Mouse (Mus musculus) heart, postnatal 10 days (tissue): ENCODE measurements around the gene Naa35. TPM values are rescaled to one million over a fixed set of nuclear protein-coding genes. Genes with fewer than 3 reads are reported as not detected.

ENCODE experiments used
- DNase-seq, 2 experiments: peaks; one replicate each; pipeline ENCODE4 v3.0.0; 2021
- intact Hi-C: fragments of 180-260 bp; cut with DNase I; formaldehyde crosslinking; loops from one replicate; pipeline ENCODE4 v1.15.1; 2025
- total RNA-seq, 2 experiments: library from RNA; stranded (reverse); gene quantifications; 2 replicates each; pipeline ENCODE4 v1.2.3; 2021

Naa35 gene
- total RNA-seq, 2 experiments from 2014 or later, result 96.1 to 112 TPM

DNA sequence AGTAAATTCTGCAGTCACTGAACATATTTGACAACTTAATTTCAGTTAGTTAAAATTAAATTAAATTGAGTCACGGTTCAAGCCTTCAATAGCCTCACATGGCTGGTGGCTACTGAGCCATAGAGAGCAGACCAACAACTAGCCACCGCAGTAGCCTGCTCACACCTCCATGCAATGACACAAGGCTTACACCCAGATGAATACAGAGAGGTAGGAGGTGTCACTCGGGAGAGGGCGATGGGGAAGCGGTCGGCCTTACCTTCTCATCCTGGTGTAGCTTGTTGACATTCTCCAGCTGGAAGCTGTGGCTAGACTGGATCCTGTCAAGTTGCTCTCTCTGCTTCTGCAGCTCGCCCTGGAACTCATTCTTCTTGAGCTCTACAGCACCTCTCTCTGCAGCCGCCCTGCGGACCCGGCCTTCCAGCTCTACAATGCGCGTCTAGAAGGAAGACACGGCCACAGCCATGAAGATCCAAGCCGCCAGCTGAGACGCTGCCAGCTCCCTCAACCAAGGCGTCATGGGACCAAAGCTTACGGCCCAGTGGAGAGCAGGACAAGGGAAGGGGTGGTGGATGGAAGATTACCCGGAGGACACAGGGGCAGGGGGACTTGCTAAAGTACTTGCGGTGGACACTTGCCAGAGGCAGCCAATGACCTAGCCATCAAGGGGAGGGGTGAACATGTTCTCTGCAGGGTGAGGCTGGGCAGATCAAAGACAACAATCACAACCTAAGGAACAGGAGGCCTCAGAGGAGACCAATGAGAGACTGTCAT, 79.1 kb downstream of the Naa35 start:
- intact Hi-C loops, result no loop called here
- DNase-seq, result no peak

DNA sequence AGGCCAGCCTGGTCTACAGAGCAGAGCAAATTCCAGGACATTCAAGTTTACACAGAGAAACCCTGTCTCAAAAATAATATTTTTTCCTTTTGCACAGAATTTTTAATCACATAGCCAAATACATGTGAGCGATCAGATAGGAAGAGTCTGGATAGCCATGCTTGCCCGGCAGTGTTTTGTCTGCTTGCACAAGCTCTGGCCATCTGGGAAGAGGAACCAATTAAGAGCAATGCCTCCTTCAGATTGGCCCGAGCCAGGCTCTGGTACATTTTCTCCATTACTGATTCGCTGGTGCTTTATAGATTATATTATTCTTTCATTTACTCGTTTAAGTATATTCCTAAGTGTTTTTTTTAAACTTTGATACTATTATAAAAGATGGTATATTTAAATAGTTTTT, 82.7 kb downstream of the Naa35 start:
- intact Hi-C loops, result no loop called here
- no peak for DNase-seq

DNA sequence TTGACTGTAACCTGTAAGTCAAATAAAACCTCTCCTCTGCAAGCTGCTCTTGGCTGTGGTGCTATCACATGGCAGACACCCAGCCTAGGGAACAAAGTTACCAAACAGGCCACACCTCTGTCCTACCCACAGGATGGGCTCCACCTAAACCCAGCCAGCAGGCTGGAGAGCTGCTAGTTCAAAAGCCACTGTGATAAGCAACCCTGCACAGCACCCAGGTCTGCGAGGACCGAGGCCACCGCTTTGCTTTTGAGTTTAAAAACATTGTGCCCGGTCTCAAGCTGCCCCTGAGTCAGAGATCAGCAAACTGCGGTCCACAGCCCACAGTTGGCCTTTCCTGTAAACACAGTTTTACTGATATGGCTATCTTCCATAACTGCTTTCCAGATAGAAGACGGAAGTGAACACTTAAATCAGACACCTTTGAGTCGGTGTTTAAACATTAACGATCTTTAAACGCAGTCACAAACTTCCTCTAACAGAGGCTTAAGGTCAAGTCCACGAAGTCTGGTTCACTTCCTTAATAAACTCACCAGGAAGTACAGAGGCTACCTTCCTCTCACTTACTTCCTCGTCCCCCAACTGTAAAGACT, 83.5 kb downstream of the Naa35 start:
- intact Hi-C loops, result no loop called here
- peak; percentile 48 to 57 for DNase-seq

- intact Hi-C loops, result no loop called here
- no peak for DNase-seq
Observed at GRCm38 (mm10) chr13:59669946-59670345, 84.9 kb downstream of the Naa35 start.

- intact Hi-C loops, result no loop called here
- no peak for DNase-seq
Observed at GRCm38 (mm10) chr13:59671521-59671920, 86.5 kb downstream of the Naa35 start.

DNA sequence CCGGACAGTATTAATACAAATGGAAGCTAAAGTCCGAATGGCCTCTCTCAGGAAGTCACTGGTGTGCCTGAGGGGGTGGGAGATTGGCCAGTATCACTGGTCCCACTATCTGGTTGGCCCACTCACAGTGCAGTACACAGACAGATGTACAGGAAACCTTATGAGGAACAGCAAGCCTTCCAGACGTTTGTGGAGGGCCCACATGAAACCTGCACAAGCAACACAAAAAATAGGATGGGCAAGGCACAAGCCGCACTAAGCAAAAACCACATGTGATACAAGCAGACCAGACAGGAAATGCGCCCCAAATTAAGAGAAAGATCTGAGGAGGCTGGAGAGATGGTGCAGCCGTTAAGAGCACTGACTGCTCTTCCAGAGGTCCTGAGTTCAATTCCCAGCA, 87.2 kb downstream of the Naa35 start:
- intact Hi-C loops, result no loop called here
- DNase-seq, result no peak

- no peak for DNase-seq
- intact Hi-C loops, result no loop called here
Observed at GRCm38 (mm10) chr13:59673597-59673996, 88.5 kb downstream of the Naa35 start.

DNA sequence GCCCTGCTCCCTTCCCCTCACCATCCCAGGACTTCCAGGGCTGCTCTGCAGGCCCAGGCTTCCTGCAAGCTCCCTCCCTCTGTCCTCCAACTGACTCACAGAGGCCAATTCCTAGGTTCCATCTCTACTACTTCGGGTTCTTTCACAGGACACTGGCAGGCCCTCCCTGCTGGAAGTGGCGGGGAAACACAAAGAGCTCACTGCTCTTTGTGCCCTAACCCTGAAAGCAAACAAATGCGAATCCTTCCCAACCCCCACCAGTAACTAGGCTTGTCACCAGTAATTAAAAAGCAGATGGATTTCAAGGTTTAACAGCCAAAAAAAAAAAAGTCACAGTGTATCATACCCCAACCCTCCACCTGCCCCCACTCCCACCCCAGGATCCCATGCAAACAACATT, 89.2 kb downstream of the Naa35 start:
- intact Hi-C loops, result no loop called here
- DNase-seq, result no peak

- peak; percentile 30 to 32 for DNase-seq
- intact Hi-C loops, result no loop called here
Observed at GRCm38 (mm10) chr13:59674761-59675150, 89.7 kb downstream of the Naa35 start.

DNA sequence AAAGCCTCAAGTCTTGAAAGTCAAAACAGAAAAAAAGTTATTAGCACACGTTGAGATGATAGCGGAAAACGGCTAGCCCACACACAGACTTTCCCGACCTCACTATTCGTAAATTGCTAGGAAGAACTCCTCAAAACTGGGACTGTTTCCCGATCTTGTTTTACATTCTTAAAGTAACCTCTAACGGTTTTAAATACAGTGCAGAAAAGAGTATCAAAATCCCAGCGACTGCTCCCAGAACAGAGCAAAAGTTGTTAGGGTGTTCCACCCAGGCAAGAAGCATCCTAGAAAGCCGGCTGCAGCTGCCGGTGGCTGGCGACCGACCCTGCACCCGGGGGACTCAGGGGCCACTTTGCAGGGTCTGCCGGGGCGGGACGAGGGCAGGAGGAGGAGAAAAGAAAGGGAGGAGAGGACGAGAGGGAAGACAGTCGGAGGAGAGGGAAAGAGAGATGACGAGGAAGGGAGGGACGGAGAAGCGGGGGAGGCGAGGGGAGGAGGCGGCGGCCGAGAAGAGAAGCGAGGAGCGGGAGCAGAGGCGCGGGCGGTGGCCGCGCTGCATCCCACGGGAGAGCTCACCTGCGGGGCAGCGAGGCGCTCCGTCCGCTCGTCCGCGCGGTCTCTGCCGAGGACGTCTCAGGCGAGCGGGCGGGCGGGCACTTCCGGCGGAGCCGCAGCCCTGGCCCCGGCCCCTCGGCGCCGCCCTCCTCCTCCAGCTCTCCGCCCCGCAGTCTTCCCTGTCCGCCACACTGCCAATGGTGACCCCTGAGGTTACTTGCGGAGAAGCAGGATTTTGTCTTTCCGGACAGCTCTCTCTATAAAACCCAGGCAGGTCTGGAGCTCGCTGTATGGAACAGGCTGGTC, 90.3 kb downstream of the Naa35 start, which contains the start of gene Golm1:
Gene Golm1 (minus strand): TSS at position 661 of the 861 bp plus-strand sequence.
- DNase-seq, result peak; percentile 68 to 73
- intact Hi-C loops, result no loop called here

- intact Hi-C loops, result no loop called here
- DNase-seq, result no peak
Observed at GRCm38 (mm10) chr13:59676316-59677229, 91.5 kb downstream of the Naa35 start.

GRCm38 (mm10) chr13:59679306-59679705, 94.2 kb downstream of the Naa35 start:
- intact Hi-C loops, result no loop called here
- DNase-seq, result no peak

GRCm38 (mm10) chr13:59679908-59680307, 94.8 kb downstream of the Naa35 start:
- no peak for DNase-seq
- intact Hi-C loops, result no loop called here

DNA sequence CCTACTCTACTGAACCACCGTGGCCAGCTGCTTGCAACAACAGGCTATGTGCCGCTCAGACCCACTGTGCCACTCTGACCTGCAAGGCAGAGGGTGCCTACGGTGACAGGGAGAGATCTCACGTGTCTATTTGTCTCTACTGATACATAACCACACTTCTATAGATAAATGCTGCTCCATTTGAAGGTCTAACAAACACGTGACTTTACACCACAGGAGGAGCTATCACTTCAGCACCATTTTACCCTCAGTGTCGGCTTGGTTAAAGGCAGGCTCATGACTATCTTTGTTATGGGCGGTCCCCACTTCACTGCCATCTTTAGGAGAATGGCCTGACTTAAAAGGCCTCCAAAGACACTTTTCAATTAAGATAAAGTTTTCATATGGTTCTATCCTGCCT, 97.6 kb downstream of the Naa35 start:
- no peak for DNase-seq
- intact Hi-C loops, result no loop called here

GRCm38 (mm10) chr13:59685236-59685635, 100.2 kb downstream of the Naa35 start:
- no peak for DNase-seq
- intact Hi-C loops, result no loop called here

Other genes starting within 250 kb of the Naa35 start
- 10 to 100 TPM; 47.7 to 56.3 TPM for gene Agtpbp1, start within 50 bp of the Naa35 start, total RNA-seq
- gene Golm1, start 90.6 kb downstream of the Naa35 start, total RNA-seq, result 10 to 100 TPM; 22.0 to 22.7 TPM
- gene 4921517D22Rik, start 108.8 kb downstream of the Naa35 start, total RNA-seq, result not detected
- gene Spata31d1a, start 125.1 kb downstream of the Naa35 start, total RNA-seq, result not detected
- gene Spata31d1b, start 127.0 kb downstream of the Naa35 start, total RNA-seq, result not detected
- not detected for gene Spata31d1d, start 146.5 kb downstream of the Naa35 start, total RNA-seq
- under 1 TPM in 1 of 2 experiments, not detected in 1; 0.07 TPM for gene 1700014D04Rik, start 161.5 kb downstream of the Naa35 start, total RNA-seq
- gene Isca1, start 184.6 kb downstream of the Naa35 start, total RNA-seq, result 100 to 1,000 TPM; 191 to 196 TPM
- not detected for gene Gm49354, start 197.0 kb downstream of the Naa35 start, total RNA-seq
- gene Tut7, start 237.9 kb downstream of the Naa35 start, total RNA-seq, result 10 to 100 TPM; 51.2 to 53.3 TPM